Mouse (Mus musculus) spleen, adult 12 weeks (tissue): ENCODE results near the gene Golm1.

Source experiments
- DNase-seq: peaks from one replicate; pipeline ENCODE4 v3.0.0; 2022; ENCODE audit warnings: low spot score

The Golm1 gene

DNA sequence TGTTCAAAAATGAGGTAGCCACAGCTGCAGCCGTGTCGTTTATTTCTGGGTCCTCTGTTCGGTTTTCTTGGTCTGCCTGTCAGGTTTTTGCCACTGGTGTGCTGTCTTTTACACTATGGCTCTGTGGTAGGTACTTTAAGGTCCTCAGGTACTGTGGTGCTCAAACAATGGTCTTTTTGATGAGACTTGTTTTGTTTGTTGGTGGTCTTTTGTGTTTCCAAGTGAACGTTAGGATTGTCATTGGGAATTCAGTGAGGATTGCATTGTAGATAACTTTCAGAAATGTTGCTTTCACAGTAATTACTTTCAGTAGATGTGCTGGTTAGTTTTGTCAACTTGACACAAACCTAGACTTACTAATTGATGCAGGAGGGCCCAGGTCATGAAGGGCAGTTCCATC lies 85.9 kb downstream of the Golm1 start:
- DNase-seq: no peak

DNA sequence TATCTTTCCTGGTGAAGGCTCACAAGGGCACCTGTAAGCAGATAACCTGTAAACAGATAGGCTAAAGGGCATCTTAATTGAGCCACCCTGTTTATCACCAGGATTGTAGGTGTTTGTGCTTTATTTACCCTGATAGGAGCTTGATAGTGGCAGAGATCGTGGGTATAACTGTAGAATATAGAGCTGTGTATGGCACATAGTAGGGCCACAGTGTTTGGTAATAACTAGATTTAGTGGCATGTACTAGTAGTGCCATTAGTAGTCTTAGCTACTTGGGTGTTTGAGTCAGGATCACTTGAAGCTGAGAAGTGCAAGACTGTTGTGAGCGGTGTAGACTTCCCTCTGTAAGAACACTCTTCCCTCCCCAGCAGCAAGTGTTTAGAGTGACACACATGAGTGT lies 88.4 kb downstream of the Golm1 start:
- DNase-seq: no peak

DNA sequence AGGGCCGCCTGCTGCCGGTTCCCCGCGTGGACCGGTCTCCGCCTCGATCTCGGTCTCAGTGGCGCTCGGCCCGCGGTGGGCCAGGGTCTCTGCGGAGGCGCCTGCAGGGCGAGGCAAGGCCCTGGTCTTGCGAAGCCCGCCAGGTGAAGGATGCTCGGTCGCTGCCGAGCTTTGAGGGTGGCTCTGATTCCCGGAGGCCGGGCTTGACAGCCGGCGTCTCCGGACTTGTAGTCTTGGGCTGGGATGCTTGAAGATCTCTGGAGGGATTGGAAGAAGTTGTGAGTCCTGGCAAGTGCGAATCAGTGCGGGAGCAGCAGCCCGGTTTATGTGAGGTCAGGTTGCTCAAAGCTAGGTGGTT lies 90.0 kb downstream of the Golm1 start:
- DNase-seq: no peak

DNA sequence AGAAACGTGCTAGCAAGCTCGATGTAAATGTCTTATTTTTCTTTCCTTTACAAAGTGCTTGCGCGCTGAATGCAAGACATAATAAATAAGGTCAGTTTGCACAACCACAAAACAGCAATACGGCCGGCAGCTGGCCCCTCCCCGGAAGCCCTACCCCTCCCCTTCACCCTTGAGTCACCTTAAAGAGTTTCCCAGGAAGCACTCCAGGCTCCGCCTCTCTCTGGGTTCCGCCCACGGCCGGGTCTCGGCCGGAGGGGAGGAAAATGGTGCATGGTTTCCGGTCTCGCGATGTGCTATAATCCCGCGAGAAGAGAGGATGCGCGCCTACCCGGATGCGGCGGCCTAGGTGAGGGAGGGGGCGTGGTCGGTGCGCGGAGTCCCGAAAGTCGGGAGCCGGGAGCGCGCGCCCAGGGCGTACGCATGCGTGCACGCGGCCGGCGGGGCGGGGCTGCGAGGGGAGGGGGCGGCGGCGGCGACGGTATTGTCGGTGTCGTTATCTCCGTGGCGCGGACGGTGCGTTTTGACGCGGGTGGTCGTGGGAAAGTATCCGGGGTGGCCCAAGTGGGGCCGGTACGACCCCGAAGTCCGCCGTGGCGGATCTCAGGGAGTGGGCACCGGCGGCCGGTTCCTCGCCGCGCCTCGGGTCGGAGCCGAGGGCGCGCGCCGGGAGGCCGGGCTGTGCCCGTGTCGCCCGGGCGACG lies 90.5 kb downstream of the Golm1 start, which contains the start of the genes Agtpbp1 and Naa35:
TSS of gene Agtpbp1 (minus strand) at position 281 of the 701 bp plus-strand sequence.
TSS of gene Naa35 (plus strand) at position 313 of the 701 bp plus-strand sequence.
- DNase-seq: peak; percentile 99
